Mouse (Mus musculus): ENCODE measurements at regions not wholly inside any gene's neighbourhood (a gene's known extent, or its start where the extent isn't known, plus 50 kb on each side); places are given as distances from the start of the nearest gene placed in this dataset.
A peak's percentile ranks its signal among the peaks of the same experiment; 100 is the strongest.
"Not testable (repeated sequence)": the region's sequence is repeated elsewhere in the genome, so short reads cannot be mapped to it uniquely, and the experiment has no call there.

- DNase-seq (ENCODE audit: low spot score in 2 of 2), result no peak
Observed at GRCm38 (mm10) chr11:29628476-29628875, 64.3 kb upstream of the Rtn4 start.

- DNase-seq (ENCODE audit: low spot score in 2 of 2), result peak in 1 of 2 experiments; percentile 21
Observed at GRCm38 (mm10) chr11:29632486-29632885, 60.3 kb upstream of the Rtn4 start.

- DNase-seq (ENCODE audit: low spot score in 2 of 2), result not testable (repeated sequence)
Observed at GRCm38 (mm10) chr11:29633288-29633687, 59.5 kb upstream of the Rtn4 start.

GRCm38 (mm10) chr11:29636759-29637200 lies 56.0 kb upstream of the Rtn4 start:
- no peak for DNase-seq (ENCODE audit: low spot score in 2 of 2)

- DNase-seq (ENCODE audit: low spot score in 2 of 2), result no peak
Observed at GRCm38 (mm10) chr11:29638093-29638669, 54.6 kb upstream of the Rtn4 start.

- no peak for DNase-seq (ENCODE audit: low spot score in 2 of 2)
Observed at GRCm38 (mm10) chr11:29638861-29639260, 53.9 kb upstream of the Rtn4 start.
